Comparison of ENCODE assay signal across 8 mouse cellular contexts in the genomic region with DNA sequence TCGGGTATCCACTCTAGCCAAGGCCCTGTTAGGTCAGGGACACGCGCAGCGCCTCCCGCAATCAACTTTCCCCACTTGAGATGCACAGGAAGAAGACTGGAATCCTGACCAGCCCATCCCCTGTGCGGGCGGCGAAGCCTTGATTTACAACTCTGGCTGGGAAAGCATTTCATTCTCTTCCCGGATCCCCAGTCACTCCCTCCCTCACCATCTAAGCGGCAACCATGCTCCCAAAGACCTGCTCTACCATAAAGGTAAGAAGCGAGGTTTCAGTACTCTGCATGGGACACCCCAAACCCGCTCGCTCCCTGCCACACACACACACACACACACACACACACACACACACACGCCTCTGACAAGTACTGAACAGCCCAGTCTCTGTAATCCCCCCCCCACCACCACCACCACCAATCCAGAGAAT.
A peak's percentile ranks its signal among the peaks of the same experiment; 100 is the strongest.
DNase-seq lines count a peak whose midpoint lies in the region; ATAC-seq and TF ChIP-seq lines count a peak whose summit lies in the region.

No protein-coding gene starts in this region.

- ATAC-seq in heart, embryonic 14.5 days (ENCODE audit: insufficient number of reproducible peaks, insufficient read depth, low FRiP score, low read depth): no peak
- no peak for ATAC-seq in liver, embryonic 13.5 days (ENCODE audit: low read depth)

- peak overlapping the region; percentile 97 for H3K4me2 ChIP-seq in heart, embryonic 14.5 days (ENCODE audit: low read length)
- H3K4me2 ChIP-seq in liver, embryonic 13.5 days: peak overlapping the region; percentile 63

- no peak for TF ChIP-seq CTCF in lung, adult 2 months (IDR thresholded peaks at IDR 0.05; ENCODE audit: insufficient read depth, low read length)
- TF ChIP-seq CTCF in small intestine, adult 2 months (IDR thresholded peaks at IDR 0.05; ENCODE audit: extremely low read depth, insufficient read length, insufficient replicate concordance, low read depth, low read length): no peak

- no peaks in the 10 kb centered on the region for H3K36me3 ChIP-seq in heart, embryonic 14.5 days (ENCODE audit: control insufficient read depth, insufficient read depth, low read length)
- H3K36me3 ChIP-seq in liver, embryonic 13.5 days: no peaks in the 10 kb centered on the region
- no peaks in the 10 kb centered on the region for H3K36me3 ChIP-seq in small intestine, adult 2 months (ENCODE audit: control insufficient read depth, insufficient read depth, low read length)

- TF ChIP-seq POLR2A in lung, adult 2 months (IDR thresholded peaks at IDR 0.05; ENCODE audit: borderline replicate concordance, extremely low read depth, low read depth, low read length): no peak
- TF ChIP-seq POLR2A in small intestine, adult 2 months (IDR thresholded peaks at IDR 0.05; ENCODE audit: low read depth, low read length): no peak

- no peaks in the 10 kb centered on the region for H3K9me3 ChIP-seq in heart, embryonic 14.5 days (ENCODE audit: control insufficient read depth, low read length)
- H3K9me3 ChIP-seq in liver, embryonic 13.5 days (replicated peaks): no peaks in the 10 kb centered on the region

- peaks cover 6% of the 10 kb centered on the region for H3K4me1 ChIP-seq in lung, adult 2 months (ENCODE audit: control insufficient read depth, insufficient read depth, low read length)
- peaks cover 23 to 25% of the 10 kb centered on the region in 2 experiments for H3K4me1 ChIP-seq in heart, embryonic 14.5 days (ENCODE audit: control insufficient read depth in 2 of 2, insufficient read depth in 2 of 2, low read length in 2 of 2)
- H3K4me1 ChIP-seq in liver, embryonic 13.5 days (replicated peaks): peaks cover 13% of the 10 kb centered on the region
- H3K4me1 ChIP-seq in small intestine, adult 2 months (ENCODE audit: control insufficient read depth, insufficient read depth, insufficient read length, low read length): peaks cover 18% of the 10 kb centered on the region

- peak overlapping the region; percentile 72 for H3K4me3 ChIP-seq in lung, adult 2 months (replicated peaks; ENCODE audit: extremely low read depth, low read depth, low read length)
- peak overlapping the region; percentile 67 to 69 for H3K4me3 ChIP-seq in heart, embryonic 14.5 days (ENCODE audit: control insufficient read depth in 1 of 2, insufficient read depth in 1 of 2, low read depth in 1 of 2, low read length in 2 of 2)
- H3K4me3 ChIP-seq in liver, embryonic 13.5 days (replicated peaks): peak overlapping the region; percentile 53
- H3K4me3 ChIP-seq in small intestine, adult 2 months (ENCODE audit: low read depth, low read length): peak overlapping the region; percentile 66

- DNase-seq in adrenal gland, postnatal 10 days: peak; percentile 56
- no peak for DNase-seq in adrenal gland, adult 8-10 months
- no peak for DNase-seq in lung, adult 2 months
- DNase-seq in lung, postnatal 36 days: no peak
- DNase-seq in liver, embryonic 13.5 days: no peak
- DNase-seq in thymus, postnatal 25 days: no peak

- 15% methylated on average over 14 of the region's 14 CpGs for WGBS in lung, adult 2 months
- WGBS in heart, embryonic 14.5 days: 4% methylated on average over 14 of the region's 14 CpGs
- WGBS in liver, embryonic 13.5 days (ENCODE audit: insufficient replicate concordance): 10% methylated on average over 14 of the region's 14 CpGs
- WGBS in small intestine, adult 2 months: 11% methylated on average over 14 of the region's 14 CpGs

- no peak overlapping the region for H3K27ac ChIP-seq in heart, embryonic 14.5 days (replicated peaks in 1 of 2; ENCODE audit: control insufficient read depth in 1 of 2, insufficient read depth in 1 of 2, low read depth in 2 of 2, low read length in 2 of 2)
- H3K27ac ChIP-seq in liver, embryonic 13.5 days: no peak overlapping the region
- H3K27ac ChIP-seq in small intestine, adult 2 months (ENCODE audit: insufficient read depth, low read depth, low read length): peak overlapping the region; percentile 67

- H3K27me3 ChIP-seq in heart, embryonic 14.5 days (ENCODE audit: control insufficient read depth, insufficient read depth, low read length): no peaks in the 10 kb centered on the region
- peaks cover 30% of the 10 kb centered on the region for H3K27me3 ChIP-seq in liver, embryonic 13.5 days
- H3K27me3 ChIP-seq in small intestine, adult 2 months (ENCODE audit: control insufficient read depth, insufficient read depth, low read length): peaks cover 15% of the 10 kb centered on the region

- peak overlapping the region; percentile 73 for H3K9ac ChIP-seq in heart, embryonic 14.5 days (ENCODE audit: low read length)
- no peak overlapping the region for H3K9ac ChIP-seq in liver, embryonic 13.5 days
